Mouse (Mus musculus) midbrain, embryonic 14.5 days (tissue): ENCODE data around the gene Dnaaf2. TPM values are rescaled to one million over a fixed set of nuclear protein-coding genes. Genes with fewer than 3 reads are reported as not detected.

Experiments used
- ATAC-seq: fragments of 200-750 bp; cut with Nextera tagmentation; 2 replicates; pipeline ENCODE4 v1.8.0; 2017; ENCODE audit warnings: moderate number of reproducible peaks, moderate library complexity; ENCODE audit not compliant: low FRiP score, low TSS enrichment
- DNase-seq: peaks from one replicate; pipeline ENCODE4 v3.0.0-alpha.2; 2015
- H3K27ac ChIP-seq: fragments of 300-500 bp; sonication (generic); replicated peaks from 2 replicates; pipeline ENCODE4 v1.5.1; 2014; ENCODE audit warnings: mild to moderate bottlenecking, low read depth, low read length, moderate library complexity
- H3K27me3 ChIP-seq: fragments of 300-500 bp; sonication (generic); 2 replicates; pipeline ENCODE4 v1.6.1; 2014; ENCODE audit warnings: low read length, control low read depth, mixed read lengths; ENCODE audit not compliant: control insufficient read depth, insufficient read depth
- H3K36me3 ChIP-seq: fragments of 300-500 bp; sonication (generic); 2 replicates; pipeline ENCODE4 v1.6.1; 2014; ENCODE audit warnings: low read length, control low read depth; ENCODE audit not compliant: control insufficient read depth, insufficient read depth
- H3K4me1 ChIP-seq: fragments of 300-500 bp; sonication (generic); 2 replicates; pipeline ENCODE4 v1.6.1; 2014; ENCODE audit warnings: mild to moderate bottlenecking, antibody characterized with exemption, low read length, control low read depth; ENCODE audit not compliant: control insufficient read depth, insufficient read depth
- H3K4me2 ChIP-seq: fragments of 300-500 bp; sonication (generic); 2 replicates; pipeline ENCODE4 v1.6.1; 2014; ENCODE audit warnings: mild to moderate bottlenecking, low read length, moderate library complexity
- H3K4me3 ChIP-seq: fragments of 300-500 bp; sonication (generic); replicated peaks from 2 replicates; pipeline ENCODE4 v1.5.1; 2014; ENCODE audit warnings: low read depth, low read length
- H3K9ac ChIP-seq: fragments of 300-500 bp; sonication (generic); replicated peaks from 2 replicates; pipeline ENCODE4 v1.6.1; 2014; ENCODE audit warnings: mild to moderate bottlenecking, low read length, moderate library complexity
- H3K9me3 ChIP-seq: fragments of 300-500 bp; sonication (generic); 2 replicates; pipeline ENCODE4 v1.6.1; 2016; ENCODE audit warnings: low read length, control low read depth, mixed read lengths; ENCODE audit not compliant: control insufficient read depth
- WGBS: fragments of 180-500 bp; shearing (Covaris S2); extraction: QIAGEN DNeasy Blood & Tissue Kit; methylation state at CpG from one replicate; pipeline ENCODE4 v1.1.7; 2014; 5-methylcytosine and 5-hydroxymethylcytosine counted together
- polyA plus RNA-seq: library from polyadenylated mRNA; unstranded; fragments of >200 nt; fragmentation: Nextera tagmentation; extraction: Ambion mirVana; gene quantifications from 2 replicates; pipeline ENCODE4 v1.2.1, GENCODE M21; 2014

The Dnaaf2 gene
- polyA plus RNA-seq, 1 experiment from 2014 or later, result 7.6 TPM

DNA sequence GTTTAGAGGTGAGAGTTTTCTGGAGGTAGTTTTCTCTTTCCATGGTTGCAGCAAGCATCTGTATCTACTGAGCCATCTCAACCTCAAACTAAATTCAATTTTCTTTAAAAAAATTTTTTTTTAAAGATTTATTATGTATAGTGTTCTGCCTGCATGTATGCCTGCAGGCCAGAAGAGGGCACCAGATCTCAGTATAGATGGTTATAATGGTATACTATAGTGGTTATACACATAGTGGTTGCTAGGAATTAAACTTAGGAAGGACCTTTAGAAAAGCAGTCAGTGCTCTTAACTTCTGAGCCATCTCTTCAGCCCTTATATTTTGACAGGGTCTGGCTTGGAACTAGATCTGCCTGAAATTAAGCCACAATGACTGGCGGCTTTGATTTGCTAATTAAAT lies 7.7 kb downstream of the Dnaaf2 start:
- Histone ChIP-seq H3K9me3 (no peaks in the 10 kb centered on the region), H3K4me1 (peaks cover 9% of the 10 kb centered on the region), H3K27me3 (no peaks in the 10 kb centered on the region), H3K9ac (no peak overlapping the region), H3K36me3 (peaks cover 21% of the 10 kb centered on the region), H3K27ac (no peak overlapping the region), H3K4me2 (no peak overlapping the region), H3K4me3 (no peak overlapping the region)
- ATAC-seq, result no peak
- DNase-seq, result peak; percentile 26
- WGBS, result 98% methylated on average over 1 of the region's 1 CpGs

DNA sequence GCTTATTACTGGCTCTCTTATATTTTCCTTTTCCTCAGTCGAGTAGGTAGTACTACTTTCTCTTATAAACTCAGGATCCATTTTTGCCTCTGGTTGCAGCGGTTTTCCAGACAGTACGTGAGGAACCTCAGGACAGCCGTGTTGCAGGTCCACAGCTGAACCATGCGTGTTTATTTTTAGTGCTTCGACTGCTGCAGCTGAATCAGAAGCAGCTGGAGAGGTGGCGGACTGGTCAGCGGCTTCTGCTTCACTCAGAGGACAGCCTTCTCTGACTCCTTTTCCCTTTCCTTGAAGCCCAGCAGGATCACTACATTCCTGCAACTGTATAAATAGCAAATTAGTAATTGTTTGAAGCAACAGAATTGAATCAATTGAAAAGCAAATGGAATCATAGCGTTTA lies 8.2 kb downstream of the Dnaaf2 start:
- no peak for DNase-seq
- H3K27ac ChIP-seq, result no peak overlapping the region
- no peaks in the 10 kb centered on the region for H3K9me3 ChIP-seq
- no peak overlapping the region for H3K4me3 ChIP-seq
- ATAC-seq, result no peak
- H3K36me3 ChIP-seq, result peaks cover 21% of the 10 kb centered on the region
- H3K4me1 ChIP-seq, result peaks cover 10% of the 10 kb centered on the region
- no peak overlapping the region for H3K4me2 ChIP-seq
- H3K27me3 ChIP-seq, result no peaks in the 10 kb centered on the region
- H3K9ac ChIP-seq, result no peak overlapping the region
- WGBS, result 94% methylated on average over 9 of the region's 9 CpGs

GRCm38 (mm10) chr12:69186811-69187471 lies 11.3 kb downstream of the Dnaaf2 start:
- DNase-seq (no peak), ATAC-seq (no peak)
- no peaks in the 10 kb centered on the region for H3K27me3 ChIP-seq
- 75% methylated on average over 5 of the region's 5 CpGs for WGBS
- peaks cover 26% of the 10 kb centered on the region for H3K36me3 ChIP-seq
- no peak overlapping the region for H3K4me3 ChIP-seq
- H3K9me3 ChIP-seq, result no peaks in the 10 kb centered on the region
- no peak overlapping the region for H3K27ac ChIP-seq
- H3K9ac ChIP-seq, result no peak overlapping the region
- peaks cover 16% of the 10 kb centered on the region for H3K4me1 ChIP-seq
- peak overlapping the region; percentile 13; the same call in 1 of the 2 replicates for H3K4me2 ChIP-seq

- no peak for DNase-seq
- WGBS, result 80% methylated on average over 7 of the region's 7 CpGs
- no peak overlapping the region for H3K27ac ChIP-seq
Observed at GRCm38 (mm10) chr12:69185371-69185770, 12.9 kb downstream of the Dnaaf2 start.

DNA sequence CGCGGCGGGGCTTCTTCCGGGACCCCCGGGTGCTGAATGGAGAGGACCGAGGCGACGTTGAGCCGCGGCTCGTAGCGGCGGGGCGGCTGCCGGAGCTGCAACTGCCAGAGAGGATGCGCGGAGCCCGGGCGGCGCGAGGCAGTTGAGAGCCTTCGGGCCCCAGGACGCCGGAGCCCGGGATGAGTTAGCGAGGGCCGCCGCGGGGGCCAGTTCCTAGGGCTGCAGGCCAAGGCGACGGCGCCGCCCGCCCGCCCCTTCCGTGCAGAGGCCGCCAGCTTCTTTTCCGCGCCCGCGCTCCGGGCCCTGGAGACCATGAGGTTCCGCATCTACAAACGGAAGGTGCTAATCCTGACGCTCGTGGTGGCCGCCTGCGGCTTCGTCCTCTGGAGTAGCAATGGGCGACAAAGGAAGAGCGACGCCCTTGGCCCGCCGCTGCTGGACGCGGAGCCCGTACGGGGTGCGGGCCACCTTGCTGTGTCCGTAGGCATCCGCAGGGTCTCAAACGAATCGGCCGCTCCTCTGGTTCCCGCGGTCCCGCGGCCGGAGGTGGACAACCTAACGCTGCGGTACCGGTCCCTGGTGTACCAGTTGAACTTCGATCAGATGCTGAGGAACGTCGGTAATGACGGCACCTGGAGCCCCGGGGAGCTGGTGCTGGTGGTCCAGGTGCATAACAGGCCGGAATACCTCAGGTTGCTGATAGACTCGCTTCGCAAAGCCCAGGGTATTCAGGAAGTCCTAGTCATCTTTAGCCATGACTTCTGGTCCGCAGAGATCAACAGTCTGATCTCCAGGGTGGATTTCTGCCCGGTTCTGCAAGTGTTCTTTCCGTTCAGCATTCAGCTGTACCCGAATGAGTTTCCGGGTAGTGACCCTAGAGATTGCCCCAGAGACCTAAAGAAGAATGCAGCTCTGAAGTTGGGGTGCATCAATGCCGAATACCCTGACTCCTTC lies 13.6 kb downstream of the Dnaaf2 start:
- Histone ChIP-seq H3K27ac (peak overlapping the region; percentile 91), H3K9ac (peak overlapping the region; percentile 88), H3K27me3 (no peaks in the 10 kb centered on the region), H3K4me2 (peak overlapping the region; percentile 95), H3K36me3 (peaks cover 22% of the 10 kb centered on the region), H3K4me3 (peak overlapping the region; percentile 87), H3K4me1 (peaks cover 16% of the 10 kb centered on the region), H3K9me3 (no peaks in the 10 kb centered on the region)
- ATAC-seq (peak; percentile 61), DNase-seq (peak; percentile 72)
- WGBS, result 2% methylated on average over 85 of the region's 86 CpGs

More at GRCm38 (mm10) chr12:69185371-69185770, 12.9 kb downstream of the Dnaaf2 start:
- peak overlapping the region; percentile 88 for H3K9ac ChIP-seq
- peaks cover 16% of the 10 kb centered on the region for H3K4me1 ChIP-seq
- peak overlapping the region; percentile 95 for H3K4me2 ChIP-seq
- no peaks in the 10 kb centered on the region for H3K27me3 ChIP-seq
- H3K9me3 ChIP-seq, result no peaks in the 10 kb centered on the region
- no peak for ATAC-seq
- H3K4me3 ChIP-seq, result peak overlapping the region; percentile 87
- peaks cover 30% of the 10 kb centered on the region for H3K36me3 ChIP-seq

- Histone ChIP-seq H3K4me1 (peaks cover 16% of the 10 kb centered on the region), H3K9ac (peak within 1 kb of the TSS; percentile 88), H3K4me2 (peak within 1 kb of the TSS; percentile 95), H3K36me3 (peaks cover 15% of the 10 kb centered on the region), H3K27ac (peak within 1 kb of the TSS; percentile 91), H3K4me3 (peak within 1 kb of the TSS; percentile 87), H3K27me3 (no peaks in the 10 kb centered on the region), H3K9me3 (no peaks in the 10 kb centered on the region)
- ATAC-seq (peak; percentile 100), DNase-seq (peak; percentile 99)
- under 1% methylated on average over 83 of the region's 84 CpGs for WGBS
Observed at GRCm38 (mm10) chr12:69183583-69184308, 14.5 kb downstream of the Dnaaf2 start, which contains the start of the genes Rpl36al and Mgat2. Rpl36al (minus strand) TSS chr12:69184083. Mgat2 (plus strand) TSS chr12:69184157.

GRCm38 (mm10) chr12:69181800-69182199 lies 16.4 kb downstream of the Dnaaf2 start:
- WGBS, result 87% methylated on average over 4 of the region's 4 CpGs
- DNase-seq (no peak), ATAC-seq (no peak)

GRCm38 (mm10) chr12:69179371-69179770 lies 18.9 kb downstream of the Dnaaf2 start:
- Histone ChIP-seq H3K27me3 (no peaks in the 10 kb centered on the region), H3K4me2 (no peak overlapping the region), H3K4me3 (no peak overlapping the region), H3K36me3 (peaks cover 9% of the 10 kb centered on the region), H3K4me1 (0 out of 2 replicates have a peak, but pooled peaks cover 3% of the 10 kb centered on the region), H3K9me3 (no peaks in the 10 kb centered on the region), H3K9ac (no peak overlapping the region), H3K27ac (no peak overlapping the region)
- DNase-seq, result no peak
- no peak for ATAC-seq
- 71% methylated on average over 12 of the region's 12 CpGs for WGBS

More at GRCm38 (mm10) chr12:69181800-69182199, 16.4 kb downstream of the Dnaaf2 start:
- no peak overlapping the region for H3K4me2 ChIP-seq
- H3K27ac ChIP-seq, result no peak overlapping the region
- no peaks in the 10 kb centered on the region for H3K27me3 ChIP-seq
- H3K4me3 ChIP-seq, result no peak overlapping the region
- H3K9me3 ChIP-seq, result no peaks in the 10 kb centered on the region
- H3K4me1 ChIP-seq, result peaks cover 14% of the 10 kb centered on the region
- H3K9ac ChIP-seq, result no peak overlapping the region
- H3K36me3 ChIP-seq, result peaks cover 9% of the 10 kb centered on the region
